Mouse (Mus musculus): ENCODE data around the gene Adgrl4. TPM values are rescaled to one million over a fixed set of nuclear protein-coding genes. Genes with fewer than 3 reads are reported as not detected.

Adgrl4 gene
- total and polyA plus RNA-seq, 3 experiments = not detected

DNA sequence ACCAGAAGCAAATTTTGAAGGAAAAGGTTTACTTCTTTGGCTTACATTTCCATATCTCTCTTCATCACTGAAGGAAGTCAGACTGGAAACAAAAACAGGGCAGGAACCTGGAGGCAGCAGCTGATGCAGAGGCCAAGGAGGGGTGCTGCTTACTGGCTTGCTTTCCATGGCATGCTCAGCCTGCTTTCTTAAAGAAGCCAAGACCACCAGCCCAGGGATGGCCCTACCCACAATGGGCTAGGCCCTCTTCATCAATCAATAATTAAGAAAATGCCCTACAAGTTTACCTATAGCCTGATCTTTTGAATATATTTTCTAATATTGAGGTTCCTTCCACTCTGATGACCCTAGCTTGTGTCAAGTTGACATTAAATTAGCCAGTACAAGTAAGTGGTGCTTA lies 20.8 kb upstream of the Adgrl4 start:
- H3K27me3 ChIP-seq (replicated peaks) = no peaks in the 10 kb centered on the region
- TF ChIP-seq PAX5 (IDR thresholded peaks at IDR 0.05; ENCODE audit: low read length) = no peak
- TF ChIP-seq CTCF (conservative IDR thresholded peaks at IDR 0.05 in 1 of 2, IDR thresholded peaks at IDR 0.05 in 1 of 2; ENCODE audit: low read depth in 2 of 2, low read length in 2 of 2) = no peak
- no peak for TF ChIP-seq MAX (IDR thresholded peaks at IDR 0.05; ENCODE audit: low read length)
- no peak for TF ChIP-seq ETS1 (conservative IDR thresholded peaks at IDR 0.05; ENCODE audit: low read depth, low read length)
- no peak for TF ChIP-seq RAD21 (IDR thresholded peaks at IDR 0.05; ENCODE audit: low read depth, low read length)
- TF ChIP-seq EP300 (IDR thresholded peaks at IDR 0.05; ENCODE audit: low read length) = no peak
- no peak for TF ChIP-seq SIN3A (IDR thresholded peaks at IDR 0.05; ENCODE audit: low read length)
- H3K9me3 ChIP-seq (replicated peaks; ENCODE audit: low read length) = peaks cover 3% of the 10 kb centered on the region
- no peaks in the 10 kb centered on the region for H3K36me3 ChIP-seq (replicated peaks in 1 of 2; ENCODE audit: control insufficient read depth in 1 of 2, insufficient read depth in 1 of 2, low read length in 1 of 2)
- no peaks in the 10 kb centered on the region for H3K4me1 ChIP-seq (ENCODE audit: control insufficient read depth in 1 of 2, insufficient read depth in 2 of 2)
- no peak overlapping the region for H3K9ac ChIP-seq (ENCODE audit: insufficient read depth, low read depth)
- in situ Hi-C loops (cut with MboI; ENCODE audit: low pct_ligation_motif_present, low pct_unique_long_range_greater_than_20kb, low sequenced_read_pairs) (no loop called here), dilution Hi-C loops (cut with MboI; ENCODE audit: extremely low pct_ligation_motif_present, extremely low pct_unique_long_range_greater_than_20kb, low sequenced_read_pairs) (no loop called here)
- no peak overlapping the region for H3K4me3 ChIP-seq (replicated peaks in 1 of 3; ENCODE audit: low read depth in 2 of 3, low read length in 2 of 3, poor library complexity in 1 of 3)
- DNase-seq (ENCODE audit: extremely low read depth) = no peak
- no peaks in the 10 kb centered on the region for H3K79me2 ChIP-seq (replicated peaks; ENCODE audit: control insufficient read depth, extremely low read depth, insufficient read depth, poor library complexity, severe bottlenecking)
- no peak overlapping the region for H3K27ac ChIP-seq (ENCODE audit: insufficient read depth, low read depth)
- no peak overlapping the region for H3K4me2 ChIP-seq (ENCODE audit: insufficient read depth, low read depth, poor library complexity, severe bottlenecking)

GRCm38 (mm10) chr3:151417688-151418572 lies 19.8 kb upstream of the Adgrl4 start:
- Histone ChIP-seq H3K4me3 (replicated peaks in 1 of 3; ENCODE audit: low read depth in 2 of 3, low read length in 2 of 3, poor library complexity in 1 of 3) (no peak overlapping the region), H3K27ac (ENCODE audit: insufficient read depth, low read depth) (no peak overlapping the region), H3K27me3 (replicated peaks) (no peaks in the 10 kb centered on the region), H3K4me1 (ENCODE audit: control insufficient read depth in 1 of 2, insufficient read depth in 2 of 2) (no peaks in the 10 kb centered on the region), H3K4me2 (ENCODE audit: insufficient read depth, low read depth, poor library complexity, severe bottlenecking) (no peak overlapping the region), H3K79me2 (replicated peaks; ENCODE audit: control insufficient read depth, extremely low read depth, insufficient read depth, poor library complexity, severe bottlenecking) (no peaks in the 10 kb centered on the region), H3K9ac (ENCODE audit: insufficient read depth, low read depth) (no peak overlapping the region), H3K9me3 (replicated peaks; ENCODE audit: low read length) (peaks cover 3% of the 10 kb centered on the region), H3K36me3 (replicated peaks in 1 of 2; ENCODE audit: control insufficient read depth in 1 of 2, insufficient read depth in 1 of 2, low read length in 1 of 2) (no peaks in the 10 kb centered on the region)
- TF ChIP-seq EP300 (IDR thresholded peaks at IDR 0.05; ENCODE audit: low read length) (no peak), TCF12 (IDR thresholded peaks at IDR 0.05; ENCODE audit: low read depth, low read length) (no peak), MAFK (IDR thresholded peaks at IDR 0.05; ENCODE audit: insufficient replicate concordance, low read length) (no peak), JUND (conservative IDR thresholded peaks at IDR 0.05; ENCODE audit: low read depth, low read length) (no peak), ZNF384 (IDR thresholded peaks at IDR 0.05; ENCODE audit: low read depth, low read length) (no peak), SIN3A (IDR thresholded peaks at IDR 0.05; ENCODE audit: low read length) (no peak), ZKSCAN1 (IDR thresholded peaks at IDR 0.05; ENCODE audit: borderline replicate concordance, low read depth, low read length) (no peak), CTCF (conservative IDR thresholded peaks at IDR 0.05 in 1 of 2, IDR thresholded peaks at IDR 0.05 in 1 of 2; ENCODE audit: low read depth in 2 of 2, low read length in 2 of 2) (no peak), IRF4 (IDR thresholded peaks at IDR 0.05; ENCODE audit: low read depth, low read length) (no peak), PAX5 (IDR thresholded peaks at IDR 0.05; ENCODE audit: low read length) (no peak)
- dilution Hi-C loops (cut with MboI; ENCODE audit: extremely low pct_ligation_motif_present, extremely low pct_unique_long_range_greater_than_20kb, low sequenced_read_pairs) (no loop called here), in situ Hi-C loops (cut with MboI; ENCODE audit: low pct_ligation_motif_present, low pct_unique_long_range_greater_than_20kb, low sequenced_read_pairs) (no loop called here)
- no peak for DNase-seq (ENCODE audit: extremely low read depth)

Measured in CH12.LX (cell line).